Mouse (Mus musculus): ENCODE data around the gene Gm21987.

The Gm21987 gene

DNA sequence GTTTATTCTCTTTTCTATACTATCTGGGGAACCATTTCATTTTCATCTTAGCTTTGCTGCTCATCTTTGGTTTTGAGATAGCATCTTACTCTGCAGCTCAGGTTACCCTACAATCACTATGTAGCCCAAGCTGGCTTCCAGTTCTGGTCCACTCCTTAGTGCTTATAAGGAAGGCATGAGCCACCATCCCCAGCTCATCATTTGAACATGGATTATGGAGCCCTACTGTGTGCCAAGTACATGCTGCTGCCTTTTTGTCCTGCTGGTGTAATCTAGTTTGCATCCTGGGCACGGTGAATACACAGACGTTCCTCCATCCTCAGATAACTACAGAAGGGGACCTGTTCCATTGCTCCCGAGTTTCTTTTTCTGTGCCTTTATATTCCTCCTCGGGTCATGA lies 26.0 kb downstream of the Gm21987 start:
- no peak for DNase-seq

GRCm38 (mm10) chr16:38373439-38373838 lies 26.6 kb downstream of the Gm21987 start:
- no peak for DNase-seq

GRCm38 (mm10) chr16:38373941-38374340 lies 27.1 kb downstream of the Gm21987 start:
- DNase-seq, result no peak

GRCm38 (mm10) chr16:38374379-38375140 lies 27.7 kb downstream of the Gm21987 start:
- DNase-seq, result no peak

DNA sequence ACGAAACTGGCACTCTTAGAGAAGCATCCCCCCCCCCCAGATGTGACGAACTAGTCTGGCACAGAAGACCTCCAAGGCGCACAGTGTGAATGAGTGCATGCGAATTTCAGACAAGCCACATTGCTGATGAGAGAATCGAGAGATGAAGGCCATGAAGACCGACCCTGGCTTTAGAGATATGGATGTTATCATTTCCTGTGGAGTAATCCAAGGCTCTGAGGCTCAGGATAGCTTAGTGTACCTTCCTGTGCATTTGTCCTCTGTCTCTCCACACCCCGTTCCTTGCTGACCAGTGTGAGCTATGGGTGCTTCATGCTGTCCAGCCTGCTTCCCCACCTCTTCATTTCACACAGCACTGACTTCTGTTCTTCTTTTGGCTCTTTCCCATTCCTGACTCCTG lies 28.3 kb downstream of the Gm21987 start:
- DNase-seq, result no peak

DNA sequence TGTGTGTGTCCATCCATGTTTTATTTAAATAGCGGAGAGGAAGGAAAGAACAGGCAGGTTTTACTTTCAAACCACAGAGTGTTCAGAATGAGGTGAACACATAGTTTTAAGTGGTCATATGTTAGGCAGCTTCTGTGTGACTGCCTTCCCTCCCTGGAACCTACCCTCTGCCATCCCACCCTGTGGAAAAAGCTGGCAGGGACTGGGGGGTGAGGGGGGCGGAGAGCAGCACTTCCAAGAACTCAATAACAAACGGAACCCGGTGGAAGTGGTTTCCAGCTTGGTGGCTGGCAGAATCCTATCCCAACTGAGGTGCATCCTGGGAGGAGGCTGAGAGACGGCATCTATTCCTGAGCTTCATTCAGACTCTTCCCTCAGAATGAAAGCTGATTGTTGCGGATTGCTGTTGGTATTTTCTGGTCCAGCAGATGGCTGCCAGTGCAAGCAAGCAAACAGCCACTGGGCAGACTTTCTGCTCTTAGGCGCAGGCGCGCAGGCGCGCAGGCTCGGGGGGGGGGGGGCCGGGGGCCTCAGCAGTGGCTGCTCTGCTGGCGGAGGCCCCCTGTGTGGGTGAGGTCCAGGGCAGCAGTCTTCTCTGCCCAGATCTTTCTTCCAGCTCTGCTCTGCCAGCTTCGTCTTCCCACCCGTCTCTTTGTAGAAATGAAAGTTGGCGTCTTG lies 29.5 kb downstream of the Gm21987 start:
- DNase-seq, result peak; percentile 29 to 38

DNA sequence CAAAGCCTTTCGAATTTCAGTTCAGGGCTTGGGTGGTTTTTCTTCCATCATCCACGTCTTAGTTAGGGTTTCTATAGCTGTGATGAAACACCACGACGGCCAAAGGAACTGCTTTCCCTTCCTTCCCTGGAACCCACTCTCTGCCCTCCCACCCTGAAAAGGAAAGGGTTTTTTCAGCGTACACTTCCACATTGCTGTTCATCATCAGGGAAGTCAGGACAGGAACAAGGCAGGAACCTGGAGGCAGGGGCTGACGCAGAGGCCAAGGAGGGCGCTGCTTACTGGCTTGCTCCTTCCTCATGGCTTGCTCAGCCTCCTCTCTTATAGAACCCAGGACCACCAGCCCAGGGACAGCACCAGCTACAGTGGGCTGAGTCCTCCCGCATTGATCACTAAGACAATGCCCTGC lies 30.0 kb downstream of the Gm21987 start:
- DNase-seq, result peak; percentile 19 to 24

DNA sequence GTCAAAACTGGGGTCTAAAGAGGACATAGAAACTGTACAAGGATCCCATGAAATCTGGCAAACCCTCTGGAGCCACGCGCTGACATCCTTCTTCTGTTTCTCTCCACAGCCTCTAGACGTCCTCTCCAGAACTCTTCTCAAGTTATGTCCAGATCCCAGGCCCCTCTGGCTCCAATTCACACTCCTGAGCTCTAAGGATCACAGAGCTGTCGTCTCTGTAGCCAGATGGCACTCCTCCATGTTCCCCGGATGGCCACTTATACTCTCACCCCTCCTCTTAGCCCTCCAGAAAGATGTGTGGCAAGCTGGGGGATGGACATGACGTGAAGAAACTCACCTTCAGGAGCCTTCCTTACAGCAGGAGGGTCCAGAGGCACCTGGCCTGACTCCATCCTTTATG lies 30.7 kb downstream of the Gm21987 start:
- no peak for DNase-seq

GRCm38 (mm10) chr16:38378591-38378990 lies 31.8 kb downstream of the Gm21987 start:
- DNase-seq, result no peak

- no peak for DNase-seq
Measured at GRCm38 (mm10) chr16:38379088-38379487, 32.2 kb downstream of the Gm21987 start.

DNA sequence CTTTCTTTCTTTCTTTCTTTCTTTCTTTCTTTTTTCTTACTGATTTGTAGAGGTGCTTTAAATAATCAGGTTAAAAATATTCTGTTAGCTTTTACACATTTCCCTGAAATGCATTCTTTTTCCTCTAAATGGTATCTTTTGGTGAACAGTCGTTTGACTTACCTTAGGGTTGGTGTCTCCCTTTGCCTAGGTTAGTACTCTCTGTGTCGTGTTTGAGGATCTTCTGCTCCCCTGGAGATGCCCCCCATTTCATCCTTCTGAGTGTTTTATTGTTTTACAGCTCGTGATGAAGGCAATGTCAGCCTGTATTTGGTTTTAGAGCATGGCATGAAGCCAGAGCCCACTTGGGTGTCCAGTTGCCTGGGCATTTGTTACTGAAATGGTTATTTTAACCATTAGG lies 32.7 kb downstream of the Gm21987 start:
- DNase-seq, result no peak

- DNase-seq, result no peak
Measured at GRCm38 (mm10) chr16:38379926-38380325, 33.1 kb downstream of the Gm21987 start.

- DNase-seq, result no peak
Measured at GRCm38 (mm10) chr16:38383683-38384082, 36.8 kb downstream of the Gm21987 start.

GRCm38 (mm10) chr16:38385184-38385634 lies 38.4 kb downstream of the Gm21987 start:
- no peak for DNase-seq

DNA sequence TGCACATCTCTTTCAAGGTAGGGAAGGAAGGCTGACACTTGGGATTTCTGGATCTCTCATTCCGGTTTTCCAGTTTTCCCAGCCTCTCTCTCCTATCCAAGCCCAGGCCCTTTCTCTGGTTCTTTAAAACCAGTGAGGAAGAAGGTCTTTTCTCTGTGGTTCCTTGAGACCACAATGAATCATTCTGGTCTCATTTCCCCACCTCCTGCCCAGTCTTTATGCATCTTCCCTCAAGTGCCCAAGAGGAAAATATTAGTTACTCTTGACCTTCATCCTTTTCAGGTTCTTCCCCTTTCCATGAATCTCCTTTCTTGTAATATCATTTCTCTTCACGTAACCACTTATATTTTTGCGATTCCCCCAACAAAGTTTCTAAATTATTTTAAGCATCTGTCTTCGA lies 38.9 kb downstream of the Gm21987 start:
- DNase-seq, result no peak

DNA sequence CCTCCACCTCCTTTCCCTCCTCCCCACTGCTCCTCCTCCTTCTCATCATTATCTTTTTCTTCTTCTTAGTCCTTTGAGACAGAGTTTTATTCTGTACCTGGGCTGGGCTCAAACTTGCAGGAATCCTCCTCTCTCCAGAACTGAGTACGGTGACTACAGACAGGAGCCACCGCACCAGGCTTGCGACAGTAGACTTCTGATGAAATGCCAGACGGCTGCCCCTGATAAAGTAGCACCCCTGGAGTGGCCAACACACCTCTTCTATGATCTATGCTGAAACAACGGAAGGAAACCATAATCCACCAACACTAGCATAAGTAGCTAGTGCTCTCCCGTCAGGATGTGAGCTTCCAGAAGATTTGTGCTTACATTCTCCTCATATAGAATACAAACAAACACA lies 40.5 kb downstream of the Gm21987 start:
- no peak for DNase-seq

DNA sequence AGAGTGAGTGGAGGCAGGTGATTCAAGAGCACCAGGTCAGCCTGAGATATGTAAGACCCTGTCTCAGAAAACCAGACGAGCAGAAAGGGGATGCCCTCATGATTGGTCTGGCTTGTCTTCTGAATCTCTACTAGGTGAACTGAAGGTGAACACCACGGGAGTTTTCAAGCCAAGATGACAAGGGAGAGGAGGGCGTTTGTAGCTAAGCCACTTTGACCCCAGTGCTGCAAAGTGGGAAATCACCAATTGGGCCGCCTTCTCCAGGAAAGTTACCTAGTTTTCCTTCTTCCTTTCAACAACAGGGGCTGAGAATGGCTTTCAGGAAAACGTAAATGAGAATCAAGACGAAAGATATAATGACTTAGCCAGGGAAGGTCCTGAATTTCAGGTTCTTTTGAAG lies 41.9 kb downstream of the Gm21987 start:
- DNase-seq, result no peak

DNA sequence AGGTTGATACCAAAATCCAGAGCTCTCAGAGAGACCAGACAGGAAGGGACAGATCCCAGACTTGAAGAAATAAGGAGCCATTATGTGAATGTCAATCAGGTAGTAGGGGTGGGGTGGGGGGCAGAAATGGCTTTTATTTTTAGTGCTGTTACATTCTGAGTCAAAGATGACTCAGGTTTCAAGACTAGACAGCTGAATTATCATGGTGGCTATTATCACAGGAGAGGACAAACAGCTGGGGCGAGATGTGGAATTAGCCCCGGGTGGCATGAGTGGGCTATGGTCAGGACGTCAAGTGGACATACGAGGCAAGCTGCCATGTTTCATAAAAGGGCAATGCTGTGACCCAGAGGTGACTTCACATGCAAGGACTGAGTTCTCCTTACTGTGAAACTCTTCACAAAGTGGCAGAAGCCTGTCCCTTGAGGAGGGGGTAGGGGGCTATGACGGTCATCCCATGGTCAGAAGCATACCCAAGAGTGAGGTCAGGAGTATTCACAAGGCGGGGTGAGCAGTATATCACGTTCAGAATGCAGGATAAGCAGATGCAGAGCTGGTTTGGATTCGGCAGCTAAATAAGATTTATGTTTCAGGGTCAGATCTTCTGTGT lies 42.5 kb downstream of the Gm21987 start:
- no peak for DNase-seq

- no peak for DNase-seq
Measured at GRCm38 (mm10) chr16:38390322-38390721, 43.5 kb downstream of the Gm21987 start.

DNA sequence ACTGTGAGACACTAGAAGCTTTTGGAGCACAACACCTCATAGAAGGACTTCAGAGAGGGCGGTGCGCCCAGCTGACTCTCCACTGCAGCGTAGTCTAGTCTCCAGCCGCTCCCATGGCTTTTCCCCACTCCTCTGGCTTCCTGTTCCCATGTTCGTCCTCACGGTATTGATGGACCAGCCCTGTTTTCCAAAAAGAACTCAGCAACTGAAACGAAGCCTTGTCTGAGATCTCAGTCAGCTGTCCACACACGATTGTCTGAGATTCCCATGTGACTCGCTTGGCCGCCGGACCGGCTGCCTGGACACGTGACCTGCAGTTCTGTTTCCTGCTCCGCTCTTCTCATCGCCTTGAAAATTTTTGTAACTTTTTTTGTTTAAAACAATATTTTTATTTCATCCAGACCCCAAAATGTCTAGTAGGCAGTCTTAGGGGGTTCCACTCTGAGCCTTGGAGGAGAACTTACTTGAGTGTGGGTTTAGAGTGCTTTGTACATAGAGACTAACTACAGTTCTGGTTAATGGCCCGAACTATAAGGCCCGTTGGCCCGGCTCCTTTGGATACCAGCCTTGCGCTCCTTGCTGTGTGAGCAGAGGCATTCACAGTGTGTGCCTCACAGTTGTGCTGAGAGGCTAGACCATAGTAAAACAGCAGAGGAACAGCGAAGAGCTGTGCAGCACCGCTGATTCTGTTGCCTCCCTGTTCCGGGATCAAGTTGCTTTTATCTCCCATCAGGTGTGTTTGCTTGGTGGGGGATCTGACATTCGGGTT lies 45.5 kb downstream of the Gm21987 start:
- DNase-seq, result no peak

DNA sequence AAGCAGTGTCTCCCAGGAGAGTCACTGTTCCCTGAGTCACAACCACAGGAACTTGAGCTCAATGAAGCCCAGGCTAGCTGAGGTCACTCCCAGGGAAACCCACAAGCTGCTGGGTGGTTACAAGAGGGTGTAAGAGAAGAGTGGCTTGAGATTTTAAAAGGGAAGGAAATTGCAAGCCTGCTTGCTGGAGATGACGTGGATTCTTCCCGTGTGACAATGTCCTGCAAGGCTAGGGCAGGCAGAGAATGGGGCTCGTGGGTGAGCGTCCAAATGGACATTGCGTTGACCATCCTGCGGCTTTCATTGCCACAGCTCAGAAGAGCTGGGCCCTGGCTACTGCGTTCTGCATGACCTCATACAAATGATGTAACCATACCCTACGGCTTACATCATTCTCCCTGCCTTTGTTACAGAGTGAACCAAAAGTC lies 47.4 kb downstream of the Gm21987 start:
- no peak for DNase-seq

GRCm38 (mm10) chr16:38395060-38395730 lies 48.4 kb downstream of the Gm21987 start:
- no peak for DNase-seq

GRCm38 (mm10) chr16:38396155-38396554 lies 49.3 kb downstream of the Gm21987 start:
- no peak for DNase-seq

Measured in thymus, postnatal 36 days (tissue).